Mouse (Mus musculus) thymus, adult 18-20 months (tissue): ENCODE data around the gene Lhfpl2.

Experiments
- DNase-seq, 2 experiments: peaks; one replicate each; pipeline ENCODE4 v3.0.0; 2022; ENCODE audit warnings: mixed read lengths in 2 of 2

The Lhfpl2 gene

DNA sequence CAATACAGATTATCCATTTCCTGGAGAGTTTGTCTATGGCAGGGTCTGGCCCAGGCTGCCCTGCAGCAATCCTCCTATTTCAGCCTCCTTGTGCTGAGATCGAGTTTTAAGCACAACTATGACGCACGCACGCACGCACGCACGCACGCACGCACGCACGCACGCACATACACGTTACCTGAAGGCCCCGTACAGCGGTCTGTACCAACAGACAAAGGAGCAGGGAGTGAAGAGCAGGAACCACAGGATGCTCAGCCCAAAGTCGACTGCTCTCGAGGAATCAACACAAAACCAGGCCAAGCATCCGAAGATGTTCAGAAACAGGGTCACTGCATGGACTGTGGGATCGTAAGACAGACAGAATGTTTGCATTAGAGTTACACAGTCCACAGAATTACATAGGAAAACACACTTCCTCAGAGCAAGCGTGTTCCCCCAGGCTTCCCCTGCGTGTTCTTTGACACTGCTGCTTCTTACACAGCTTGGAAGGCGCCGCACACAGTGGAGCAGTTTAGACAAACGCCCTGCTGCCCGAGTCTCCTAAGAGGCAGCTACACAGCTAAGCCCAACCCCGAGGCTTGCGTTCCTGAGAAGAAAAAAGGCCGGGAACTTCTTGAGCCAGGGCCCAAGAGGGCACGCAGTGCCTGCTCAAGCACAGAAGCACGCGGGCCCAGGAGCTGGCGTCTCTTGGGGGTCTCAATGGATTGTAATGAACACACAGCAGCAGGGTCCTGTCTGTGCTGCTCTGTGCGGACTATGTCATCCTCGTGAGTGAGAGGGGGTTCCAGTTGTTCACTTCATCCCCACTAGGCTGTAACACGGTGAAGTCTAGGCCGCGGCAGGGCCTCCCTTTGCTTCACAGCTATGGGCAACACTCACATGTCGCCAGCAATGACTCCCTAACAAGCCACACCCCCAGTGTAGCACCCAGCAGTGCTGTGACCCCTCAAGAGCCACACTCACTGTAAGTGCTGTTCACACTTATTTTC is 167.4 kb downstream of the Lhfpl2 start:
- no peak for DNase-seq

DNA sequence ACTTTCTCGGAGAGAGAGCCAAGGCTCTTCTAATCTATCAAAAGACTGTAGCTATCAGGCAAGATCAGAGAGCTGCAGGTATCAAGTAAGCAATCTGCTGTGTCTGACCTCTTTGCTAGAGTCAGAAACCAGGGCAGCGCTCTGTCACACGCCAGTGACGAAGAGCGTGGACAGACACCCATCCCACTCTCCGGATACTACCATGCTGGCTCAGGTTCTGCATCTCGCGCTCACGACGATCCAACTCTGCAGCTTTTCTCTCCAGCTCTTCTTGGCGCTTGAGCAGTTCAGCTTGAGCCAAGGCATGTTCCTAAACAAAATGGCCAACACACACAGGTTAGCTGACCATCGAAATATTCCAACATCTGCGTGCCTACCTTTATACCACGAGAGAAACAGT is 174.3 kb downstream of the Lhfpl2 start:
- DNase-seq = no peak

DNA sequence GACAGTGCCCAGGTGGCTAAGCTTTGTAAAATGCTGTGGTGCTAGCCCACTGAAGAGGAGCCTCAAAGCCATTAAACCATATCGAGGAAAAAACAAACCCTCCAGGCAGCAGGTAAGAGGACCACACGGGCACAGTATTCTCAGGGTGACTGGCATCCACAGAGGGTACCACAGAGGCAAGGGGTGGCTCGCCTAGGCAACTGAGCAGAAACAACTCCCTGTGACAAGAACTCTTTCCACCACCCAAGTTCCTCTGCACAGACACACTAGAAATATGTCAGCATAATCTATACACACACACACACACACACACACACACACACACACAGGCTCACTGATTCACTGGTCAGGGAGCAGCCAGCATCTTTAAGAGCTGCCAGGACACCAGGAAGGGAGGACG is 181.9 kb downstream of the Lhfpl2 start:
- no peak for DNase-seq

DNA sequence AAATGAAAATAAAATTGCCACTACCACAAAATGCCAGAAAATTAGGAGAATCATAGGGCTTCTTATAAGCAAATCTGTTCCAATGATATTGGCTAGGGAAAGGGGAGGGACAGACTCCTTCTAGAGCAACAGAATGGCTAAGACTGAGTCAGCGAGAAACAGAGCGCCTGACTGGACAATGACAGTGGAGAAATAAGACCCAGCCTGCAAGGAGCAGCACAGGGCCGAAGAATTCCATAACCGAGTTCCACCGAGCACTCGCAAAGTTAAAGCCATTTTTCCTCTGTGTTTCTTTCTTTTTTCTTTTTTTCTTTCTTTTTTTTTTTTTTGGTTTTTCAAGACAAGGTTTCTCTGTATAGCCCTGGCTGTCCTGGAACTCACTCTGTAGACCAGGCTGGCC is 182.5 kb downstream of the Lhfpl2 start:
- DNase-seq = no peak

DNA sequence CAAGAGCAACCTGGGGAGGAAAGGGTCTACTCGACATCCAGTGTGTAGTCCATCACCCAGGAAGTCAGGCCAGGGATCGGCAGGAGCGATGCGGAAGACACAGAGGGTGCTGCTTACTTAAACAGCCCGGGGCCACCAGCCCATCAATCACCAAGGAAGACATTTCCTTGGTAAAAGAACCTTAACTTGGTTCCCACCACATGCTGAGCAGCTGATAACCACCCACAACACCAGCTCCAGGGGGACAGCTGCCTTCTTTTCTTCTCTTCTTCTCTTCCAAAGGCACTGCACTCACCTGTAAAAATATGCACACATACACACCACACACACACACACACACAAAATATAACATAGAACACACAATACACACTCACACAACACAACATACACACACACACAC is 183.3 kb downstream of the Lhfpl2 start:
- no peak for DNase-seq

DNA sequence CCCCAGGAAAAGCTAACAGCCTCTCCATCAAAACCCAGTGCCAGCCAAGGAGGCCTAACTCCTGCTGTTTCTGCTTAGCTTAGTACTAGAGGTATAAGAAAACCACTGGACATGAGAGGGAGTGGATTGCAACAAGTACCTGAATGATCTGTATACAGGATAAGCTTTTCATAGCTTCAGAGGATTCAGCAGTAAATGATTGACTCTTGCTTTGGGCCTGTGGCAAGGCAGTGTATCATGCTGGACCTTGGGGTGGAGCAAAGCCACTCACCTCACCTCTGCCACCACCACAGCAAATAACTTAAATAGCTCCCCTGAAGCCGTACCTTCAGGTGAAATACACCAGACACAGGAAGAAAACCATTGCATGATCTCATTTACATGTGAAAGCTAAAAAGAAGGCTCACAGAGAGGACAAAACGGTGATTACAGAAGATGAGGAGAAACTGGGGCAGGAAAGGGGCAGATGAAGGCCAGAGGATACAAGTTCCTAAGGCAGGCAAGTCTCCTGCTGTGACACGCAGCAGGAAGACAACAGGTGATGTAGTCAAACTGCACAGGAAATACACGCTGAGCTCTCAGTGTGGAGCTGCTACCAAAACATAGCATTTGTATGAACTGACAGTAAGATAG is 184.4 kb downstream of the Lhfpl2 start:
- DNase-seq = no peak

DNA sequence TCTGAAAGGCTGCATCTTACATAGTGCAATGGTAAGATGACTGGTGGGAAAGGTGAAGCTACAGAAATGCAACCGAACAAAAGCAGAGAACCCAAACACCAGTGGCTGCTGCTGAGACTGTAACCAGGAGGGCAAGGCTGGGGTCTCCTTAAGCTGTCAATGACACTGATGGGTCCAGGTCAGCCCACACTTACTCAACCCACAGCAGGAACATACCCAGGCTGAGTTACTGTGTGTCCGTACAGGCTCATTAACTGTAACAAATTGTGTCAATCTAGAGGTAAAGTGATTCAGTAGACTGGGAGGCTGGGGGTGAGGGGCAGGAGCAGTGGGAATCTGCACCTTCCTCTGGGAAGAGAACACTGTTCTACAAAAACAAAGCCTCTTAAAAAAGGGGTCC is 185.3 kb downstream of the Lhfpl2 start:
- no peak for DNase-seq
